Mouse (Mus musculus) stomach, postnatal 0 days (tissue): Measurements from ENCODE around the gene Ptprm.

ENCODE experiments used
- CTCF ChIP-seq: IDR thresholded peaks from 2 replicates; pipeline ENCODE4 v1.5.1; 2016; ENCODE audit warnings: antibody characterized with exemption, low read depth, mild to moderate bottlenecking, moderate library complexity
- EP300 ChIP-seq: optimal IDR thresholded peaks from 2 replicates; pipeline ENCODE3; 2016; ENCODE audit warnings: antibody characterized with exemption

DNA sequence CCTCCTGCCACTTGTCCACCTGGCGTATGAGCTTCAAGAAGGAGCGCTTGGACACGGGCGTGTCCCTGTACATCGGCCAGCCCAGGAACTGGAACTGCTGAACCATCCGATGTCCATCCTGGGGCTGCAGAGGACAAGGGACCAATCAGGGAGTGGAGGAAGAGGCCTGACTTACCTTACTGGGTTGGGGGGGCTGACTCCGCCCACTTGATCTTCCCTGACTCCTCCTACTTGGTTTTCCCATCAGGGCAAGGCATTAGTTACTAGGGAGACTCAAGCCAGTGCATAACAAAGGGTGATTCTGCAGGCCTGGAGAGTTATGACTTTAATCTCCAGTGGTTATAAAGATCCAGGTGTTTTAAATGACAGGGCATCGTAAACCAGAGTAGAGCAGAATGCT, 670.8 kb downstream of the Ptprm start:
- no peak for TF ChIP-seq CTCF
- no peak for TF ChIP-seq EP300
